Mouse (Mus musculus) heart, embryonic 15.5 days (tissue): ENCODE measurements around the gene Rhoa. TPM values are rescaled to one million over a fixed set of nuclear protein-coding genes. Genes with fewer than 3 reads are reported as not detected.
"Not testable (repeated sequence)": the region's sequence is repeated elsewhere in the genome, so short reads cannot be mapped to it uniquely, and the experiment has no call there.

Source experiments
- ATAC-seq: fragments of 200-750 bp; cut with Nextera tagmentation; replicated peaks from 2 replicates; pipeline ENCODE4 v1.8.0; 2017; ENCODE audit warnings: low read depth, moderate TSS enrichment; ENCODE audit not compliant: insufficient number of reproducible peaks, insufficient read depth, low FRiP score
- H3K27ac ChIP-seq: fragments of 300-500 bp; sonication (generic); 2 replicates; pipeline ENCODE4 v1.5.1; 2015; ENCODE audit warnings: mild to moderate bottlenecking, inconsistent platforms
- H3K27me3 ChIP-seq: fragments of 300-500 bp; sonication (generic); 2 replicates; pipeline ENCODE4 v1.6.1; 2015; ENCODE audit warnings: inconsistent platforms
- H3K36me3 ChIP-seq: fragments of 300-500 bp; sonication (generic); 2 replicates; pipeline ENCODE4 v1.6.1; 2015; ENCODE audit warnings: mild to moderate bottlenecking, inconsistent platforms
- H3K4me1 ChIP-seq: fragments of 300-500 bp; sonication (generic); replicated peaks from 2 replicates; pipeline ENCODE4 v1.6.1; 2015; ENCODE audit warnings: inconsistent platforms
- H3K4me2 ChIP-seq: fragments of 300-500 bp; sonication (generic); 2 replicates; pipeline ENCODE4 v1.6.1; 2015; ENCODE audit warnings: inconsistent platforms, mild to moderate bottlenecking, moderate library complexity
- H3K4me3 ChIP-seq: fragments of 300-500 bp; sonication (generic); 2 replicates; pipeline ENCODE4 v1.5.1; 2015; ENCODE audit warnings: mild to moderate bottlenecking, inconsistent platforms
- H3K9ac ChIP-seq: fragments of 300-500 bp; sonication (generic); 2 replicates; pipeline ENCODE4 v1.6.1; 2015; ENCODE audit warnings: mild to moderate bottlenecking, inconsistent platforms
- H3K9me3 ChIP-seq: fragments of 300-500 bp; sonication (generic); replicated peaks from 2 replicates; pipeline ENCODE4 v1.6.1; 2016; ENCODE audit warnings: inconsistent platforms
- WGBS: fragments of 180-500 bp; shearing (Covaris S2); methylation state at CpG from one replicate; pipeline ENCODE4 v1.1.7; 2015; ENCODE audit warnings: mixed read lengths; 5-methylcytosine and 5-hydroxymethylcytosine counted together
- polyA plus RNA-seq: library from polyadenylated mRNA; unstranded; fragments of >200 nt; fragmentation: Nextera tagmentation; extraction: Ambion mirVana; gene quantifications from 2 replicates; pipeline ENCODE4 v1.2.1, GENCODE M21; 2015

The Rhoa gene
- polyA plus RNA-seq, 1 experiment from 2014 or later, result 369 TPM

GRCm38 (mm10) chr9:108271941-108272340, 34.0 kb upstream of the Rhoa start:
- no peak overlapping the region for H3K9ac ChIP-seq
- no peak for ATAC-seq
- peak overlapping the region; percentile 7; the same call in 1 of the 2 replicates for H3K27ac ChIP-seq
- no peak overlapping the region for H3K4me3 ChIP-seq
- H3K4me2 ChIP-seq, result no peak overlapping the region
- H3K4me1 ChIP-seq, result peaks cover 34% of the 10 kb centered on the region
- WGBS, result 14% methylated on average over 2 of the region's 2 CpGs
- H3K36me3 ChIP-seq, result no peaks in the 10 kb centered on the region
- H3K9me3 ChIP-seq, result no peaks in the 10 kb centered on the region
- H3K27me3 ChIP-seq, result no peaks in the 10 kb centered on the region

- Histone ChIP-seq H3K4me3 (no peak overlapping the region), H3K27ac (peak overlapping the region; percentile 7; the same call in 1 of the 2 replicates), H3K9ac (no peak overlapping the region), H3K9me3 (no peaks in the 10 kb centered on the region), H3K4me1 (peaks cover 29% of the 10 kb centered on the region), H3K4me2 (no peak overlapping the region), H3K36me3 (no peaks in the 10 kb centered on the region), H3K27me3 (no peaks in the 10 kb centered on the region)
- ATAC-seq, result no peak
- 49% methylated on average over 5 of the region's 5 CpGs for WGBS
These were observed 33.2 kb upstream of the Rhoa start for GRCm38 (mm10) chr9:108272691-108273090.

- 78% methylated on average over 4 of the region's 4 CpGs for WGBS
- ATAC-seq, result no peak
- Histone ChIP-seq H3K9ac (no peak overlapping the region), H3K27me3 (no peaks in the 10 kb centered on the region), H3K4me2 (no peak overlapping the region), H3K4me1 (peaks cover 24% of the 10 kb centered on the region), H3K9me3 (no peaks in the 10 kb centered on the region), H3K4me3 (no peak overlapping the region), H3K36me3 (no peaks in the 10 kb centered on the region), H3K27ac (no peak overlapping the region)
These were observed 32.4 kb upstream of the Rhoa start for GRCm38 (mm10) chr9:108273485-108273884.

- WGBS, result 63% methylated on average over 5 of the region's 5 CpGs
- H3K4me1 ChIP-seq, result peaks cover 21% of the 10 kb centered on the region
- no peak for ATAC-seq
- no peak overlapping the region for H3K9ac ChIP-seq
- H3K4me3 ChIP-seq, result no peak overlapping the region
- no peaks in the 10 kb centered on the region for H3K9me3 ChIP-seq
- H3K4me2 ChIP-seq, result no peak overlapping the region
- no peaks in the 10 kb centered on the region for H3K27me3 ChIP-seq
- peak overlapping the region; percentile 2; the same call in 1 of the 2 replicates for H3K27ac ChIP-seq
- no peaks in the 10 kb centered on the region for H3K36me3 ChIP-seq
These were observed 31.2 kb upstream of the Rhoa start for GRCm38 (mm10) chr9:108274476-108275330.

GRCm38 (mm10) chr9:108275331-108275659, 30.6 kb upstream of the Rhoa start:
- no peaks in the 10 kb centered on the region for H3K27me3 ChIP-seq
- no peaks in the 10 kb centered on the region for H3K9me3 ChIP-seq
- peak overlapping the region; percentile 2; the same call in 1 of the 2 replicates for H3K27ac ChIP-seq
- H3K9ac ChIP-seq, result no peak overlapping the region
- no peaks in the 10 kb centered on the region for H3K36me3 ChIP-seq
- no peak for ATAC-seq
- peaks cover 25% of the 10 kb centered on the region for H3K4me1 ChIP-seq
- 25% methylated on average over 6 of the region's 6 CpGs for WGBS
- no peak overlapping the region for H3K4me3 ChIP-seq
- H3K4me2 ChIP-seq, result 0 out of 2 replicates have a peak overlapping the region, but pooled peaks have one; percentile 10

- WGBS, result 72% methylated on average over 10 of the region's 10 CpGs
- ATAC-seq, result no peak
- Histone ChIP-seq H3K4me2 (no peak overlapping the region), H3K27me3 (no peaks in the 10 kb centered on the region), H3K4me1 (peaks cover 21% of the 10 kb centered on the region), H3K9me3 (no peaks in the 10 kb centered on the region), H3K4me3 (no peak overlapping the region), H3K9ac (no peak overlapping the region), H3K36me3 (no peaks in the 10 kb centered on the region), H3K27ac (no peak overlapping the region)
These were observed 27.1 kb upstream of the Rhoa start for GRCm38 (mm10) chr9:108278697-108279450.

GRCm38 (mm10) chr9:108280071-108280828, 25.7 kb upstream of the Rhoa start:
- H3K4me2 ChIP-seq, result no peak overlapping the region
- no peak overlapping the region for H3K4me3 ChIP-seq
- H3K9ac ChIP-seq, result no peak overlapping the region
- 22% methylated on average over 8 of the region's 8 CpGs for WGBS
- peak; percentile 78 for ATAC-seq
- no peaks in the 10 kb centered on the region for H3K27me3 ChIP-seq
- peaks cover 12% of the 10 kb centered on the region for H3K4me1 ChIP-seq
- no peaks in the 10 kb centered on the region for H3K36me3 ChIP-seq
- H3K9me3 ChIP-seq, result no peaks in the 10 kb centered on the region
- peak overlapping the region; percentile 59 for H3K27ac ChIP-seq

- H3K9ac ChIP-seq, result no peak overlapping the region
- no peak overlapping the region for H3K4me3 ChIP-seq
- H3K9me3 ChIP-seq, result no peaks in the 10 kb centered on the region
- H3K27ac ChIP-seq, result no peak overlapping the region
- no peaks in the 10 kb centered on the region for H3K27me3 ChIP-seq
- H3K36me3 ChIP-seq, result no peaks in the 10 kb centered on the region
- WGBS, result 8% methylated on average over 6 of the region's 6 CpGs
- no peak overlapping the region for H3K4me2 ChIP-seq
- peak; percentile 57; the same call in 1 of the 2 replicates for ATAC-seq
- H3K4me1 ChIP-seq, result peaks cover 9% of the 10 kb centered on the region
These were observed 21.5 kb upstream of the Rhoa start for GRCm38 (mm10) chr9:108284410-108284809.

GRCm38 (mm10) chr9:108287526-108288238, 18.2 kb upstream of the Rhoa start:
- 79% methylated on average over 6 of the region's 6 CpGs for WGBS
- not testable (repeated sequence) for H3K36me3 ChIP-seq, H3K4me3 ChIP-seq, H3K9ac ChIP-seq, H3K4me2 ChIP-seq, H3K4me1 ChIP-seq, H3K9me3 ChIP-seq, H3K27ac ChIP-seq, H3K27me3 ChIP-seq, ATAC-seq

GRCm38 (mm10) chr9:108289347-108289746, 16.6 kb upstream of the Rhoa start:
- Histone ChIP-seq H3K4me3 (no peak overlapping the region), H3K36me3 (0 out of 2 replicates have a peak, but pooled peaks cover 4% of the 10 kb centered on the region), H3K27me3 (no peaks in the 10 kb centered on the region), H3K9ac (no peak overlapping the region), H3K9me3 (no peaks in the 10 kb centered on the region), H3K4me1 (peaks cover 8% of the 10 kb centered on the region), H3K4me2 (peak overlapping the region; percentile 64; the same call in 1 of the 2 replicates), H3K27ac (no peak overlapping the region)
- 57% methylated on average over 2 of the region's 2 CpGs for WGBS
- no peak for ATAC-seq
